Mouse (Mus musculus): Measurements from ENCODE around the gene Lrrc63. TPM values are rescaled to one million over a fixed set of nuclear protein-coding genes. Genes with fewer than 3 reads are reported as not detected.

Gene Lrrc63
- polyA plus RNA-seq, 1 experiment from 2014 or later = not detected

DNA sequence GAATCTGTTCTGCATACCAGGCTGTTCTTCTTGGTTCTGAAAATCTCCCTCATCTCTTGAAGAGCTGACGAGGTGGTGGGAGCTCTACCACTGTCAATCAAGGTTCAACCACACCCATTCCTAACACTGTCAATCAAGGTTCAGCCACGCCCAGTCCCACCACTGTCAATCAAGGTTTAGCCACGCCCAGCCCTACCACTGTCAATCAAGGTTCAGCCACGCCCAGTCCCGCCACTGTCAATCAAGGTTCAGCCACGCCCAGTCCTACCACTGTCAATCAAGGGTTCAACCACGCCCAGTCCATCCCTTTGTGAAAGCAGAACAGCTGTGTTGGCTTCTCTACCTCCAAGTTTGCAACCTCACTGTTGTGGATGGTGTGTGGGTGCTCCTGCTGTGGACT lies 66.2 kb downstream of the Lrrc63 start:
- Histone ChIP-seq H3K4me1 (replicated peaks) (peaks cover 12% of the 10 kb centered on the region), H3K36me3 (no peaks in the 10 kb centered on the region), H3K27ac (no peak overlapping the region), H3K9me3 (replicated peaks) (no peaks in the 10 kb centered on the region), H3K27me3 (no peaks in the 10 kb centered on the region), H3K4me2 (no peak overlapping the region), H3K9ac (no peak overlapping the region), H3K4me3 (replicated peaks) (no peak overlapping the region)
- DNase-seq (no peak), ATAC-seq (ENCODE audit: low read depth) (peak; percentile 47; the same call in 1 of the 2 replicates)
- WGBS (ENCODE audit: insufficient replicate concordance) = 51% methylated on average over 7 of the region's 7 CpGs

DNA sequence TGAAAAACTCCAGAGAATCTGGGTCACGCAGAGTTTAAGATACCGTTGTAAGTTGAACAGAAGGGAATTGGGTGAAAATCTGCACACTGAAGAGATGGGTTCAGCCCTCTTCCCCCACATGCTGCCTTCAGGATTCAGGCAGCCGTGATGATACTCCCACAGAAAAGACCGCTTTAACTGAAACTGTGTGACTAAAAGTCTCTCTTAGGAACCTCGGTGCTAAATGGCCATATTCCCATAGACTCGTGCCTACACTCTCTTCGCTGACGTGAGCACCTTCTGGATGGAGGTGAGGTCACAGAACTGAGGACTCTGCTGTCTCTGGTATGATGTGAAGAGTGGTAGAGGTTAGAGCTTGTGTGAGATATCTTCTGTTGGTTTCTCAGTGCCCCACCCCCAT lies 66.7 kb downstream of the Lrrc63 start:
- ATAC-seq (ENCODE audit: low read depth) (no peak), DNase-seq (no peak)
- Histone ChIP-seq H3K4me2 (no peak overlapping the region), H3K27ac (no peak overlapping the region), H3K4me3 (replicated peaks) (no peak overlapping the region), H3K4me1 (replicated peaks) (peaks cover 6% of the 10 kb centered on the region; the same call in 1 of the 2 replicates), H3K27me3 (no peaks in the 10 kb centered on the region), H3K36me3 (no peaks in the 10 kb centered on the region), H3K9ac (no peak overlapping the region), H3K9me3 (replicated peaks) (no peaks in the 10 kb centered on the region)
- 83% methylated on average over 8 of the region's 8 CpGs for WGBS (ENCODE audit: insufficient replicate concordance)

DNA sequence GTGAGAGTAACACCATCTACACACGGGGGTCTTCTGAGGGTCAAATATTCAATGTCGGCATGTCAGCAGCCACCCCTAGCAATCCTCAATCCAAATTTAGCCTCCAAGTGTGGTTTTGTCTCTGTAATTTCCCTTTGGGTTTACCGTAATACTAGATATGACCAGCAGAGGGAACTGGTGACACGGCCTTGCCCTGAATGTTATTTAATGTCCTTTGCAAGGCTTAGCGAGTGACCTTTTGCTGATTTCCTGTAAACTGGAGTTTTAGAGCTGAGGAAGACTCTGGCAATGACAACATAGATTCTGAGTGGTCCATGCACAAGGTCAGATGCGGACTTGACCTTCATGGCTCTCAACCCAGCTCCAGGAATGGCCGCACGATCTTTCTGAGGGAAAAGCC lies 70.1 kb downstream of the Lrrc63 start:
- no peak overlapping the region for H3K4me2 ChIP-seq
- WGBS (ENCODE audit: insufficient replicate concordance) = 24% methylated on average over 8 of the region's 8 CpGs
- peaks cover 15% of the 10 kb centered on the region for H3K4me1 ChIP-seq (replicated peaks)
- H3K9me3 ChIP-seq (replicated peaks) = no peaks in the 10 kb centered on the region
- H3K27me3 ChIP-seq = no peaks in the 10 kb centered on the region
- DNase-seq = no peak
- no peaks in the 10 kb centered on the region for H3K36me3 ChIP-seq
- no peak overlapping the region for H3K27ac ChIP-seq
- H3K4me3 ChIP-seq (replicated peaks) = no peak overlapping the region
- H3K9ac ChIP-seq = no peak overlapping the region
- no peak for ATAC-seq (ENCODE audit: low read depth)

DNA sequence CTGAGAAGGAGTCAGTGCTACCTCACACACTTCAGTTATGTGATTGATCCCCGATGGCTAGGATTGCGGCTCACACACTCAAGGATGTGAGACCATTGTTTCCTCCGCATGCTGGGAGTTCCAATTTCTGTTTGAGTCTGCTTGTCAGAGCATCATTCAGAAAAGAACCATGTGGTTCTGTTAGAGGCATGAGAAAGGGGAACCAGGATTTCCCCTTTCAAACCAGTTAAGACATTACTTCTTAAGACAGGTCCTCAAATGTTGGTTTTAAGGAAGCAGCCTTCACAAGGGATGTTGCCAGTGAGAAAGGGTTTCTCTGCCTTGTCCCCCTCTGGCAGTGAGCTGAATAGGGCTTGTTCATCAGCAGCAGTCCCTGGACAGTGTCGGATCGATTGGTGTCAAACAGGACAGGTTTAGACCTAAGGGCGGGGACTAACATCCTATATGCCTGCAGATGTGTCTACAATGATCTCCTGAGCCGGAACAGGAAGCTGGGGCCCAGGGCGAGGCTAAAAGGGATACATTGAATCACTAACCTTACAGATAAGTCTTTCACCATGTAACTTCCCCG lies 73.7 kb downstream of the Lrrc63 start:
- peak overlapping the region; percentile 13; the same call in 1 of the 2 replicates for H3K4me2 ChIP-seq
- no peak for ATAC-seq (ENCODE audit: low read depth)

DNA sequence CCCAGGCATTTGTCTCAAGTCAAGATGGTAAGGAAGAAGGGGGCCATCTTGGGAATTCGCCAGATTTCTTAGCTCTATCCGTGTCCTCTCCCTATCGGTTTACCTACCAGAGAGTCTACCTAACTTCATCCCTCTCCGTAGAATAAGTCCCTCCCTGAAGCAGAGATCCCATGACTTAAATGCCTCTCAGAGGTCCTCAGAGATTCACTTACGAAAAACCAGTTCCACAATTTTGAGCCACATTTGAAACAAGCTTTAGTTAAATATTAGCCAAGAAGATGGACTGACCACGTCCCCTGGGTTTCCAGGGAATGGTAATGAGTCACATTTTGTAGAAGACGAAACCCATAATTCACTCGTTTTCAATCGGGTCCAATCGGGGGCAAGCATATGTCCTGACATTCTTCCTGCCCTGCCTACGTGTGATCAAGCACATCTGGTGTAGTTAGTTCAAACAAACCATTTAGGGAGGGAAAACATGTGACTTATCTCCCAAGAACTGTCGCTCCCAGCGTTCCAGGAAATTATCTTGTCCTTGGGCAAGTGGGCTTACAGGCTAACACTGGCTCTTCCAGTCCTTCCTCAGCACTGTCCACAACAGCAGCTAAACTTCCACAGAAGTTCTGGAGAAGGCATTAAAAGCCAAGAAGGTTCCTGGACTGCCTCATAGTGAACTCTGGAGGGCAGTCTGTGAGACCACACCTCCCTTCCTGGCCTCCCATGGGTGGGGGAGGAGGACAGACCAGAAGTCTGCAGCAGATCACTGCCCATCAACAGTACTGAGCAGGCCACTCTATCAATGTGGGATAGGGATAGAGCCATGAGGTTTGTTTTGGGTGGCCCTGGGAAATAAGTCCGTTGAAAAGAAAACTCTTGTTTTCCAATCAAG lies 76.0 kb downstream of the Lrrc63 start:
- 0 out of 2 replicates have a peak, but pooled peaks have one; percentile 51 for ATAC-seq (ENCODE audit: low read depth)
- H3K9ac ChIP-seq = no peak overlapping the region
- H3K4me1 ChIP-seq (replicated peaks) = peaks cover 24% of the 10 kb centered on the region
- H3K36me3 ChIP-seq = no peaks in the 10 kb centered on the region
- WGBS (ENCODE audit: insufficient replicate concordance) = 55% methylated on average over 14 of the region's 14 CpGs
- H3K27me3 ChIP-seq = no peaks in the 10 kb centered on the region
- H3K4me3 ChIP-seq (replicated peaks) = no peak overlapping the region
- DNase-seq = no peak
- no peak overlapping the region for H3K4me2 ChIP-seq
- no peaks in the 10 kb centered on the region for H3K9me3 ChIP-seq (replicated peaks)
- no peak overlapping the region for H3K27ac ChIP-seq

More for the DNA sequence above, 73.7 kb downstream of the Lrrc63 start:
- 23% methylated on average over 9 of the region's 9 CpGs for WGBS (ENCODE audit: insufficient replicate concordance)
- H3K9ac ChIP-seq = 0 out of 2 replicates have a peak overlapping the region, but pooled peaks have one; percentile 5
- no peak overlapping the region for H3K4me3 ChIP-seq (replicated peaks)
- DNase-seq = no peak
- no peak overlapping the region for H3K27ac ChIP-seq
- no peaks in the 10 kb centered on the region for H3K27me3 ChIP-seq
- H3K4me1 ChIP-seq (replicated peaks) = peaks cover 24% of the 10 kb centered on the region
- no peaks in the 10 kb centered on the region for H3K36me3 ChIP-seq
- no peaks in the 10 kb centered on the region for H3K9me3 ChIP-seq (replicated peaks)

DNA sequence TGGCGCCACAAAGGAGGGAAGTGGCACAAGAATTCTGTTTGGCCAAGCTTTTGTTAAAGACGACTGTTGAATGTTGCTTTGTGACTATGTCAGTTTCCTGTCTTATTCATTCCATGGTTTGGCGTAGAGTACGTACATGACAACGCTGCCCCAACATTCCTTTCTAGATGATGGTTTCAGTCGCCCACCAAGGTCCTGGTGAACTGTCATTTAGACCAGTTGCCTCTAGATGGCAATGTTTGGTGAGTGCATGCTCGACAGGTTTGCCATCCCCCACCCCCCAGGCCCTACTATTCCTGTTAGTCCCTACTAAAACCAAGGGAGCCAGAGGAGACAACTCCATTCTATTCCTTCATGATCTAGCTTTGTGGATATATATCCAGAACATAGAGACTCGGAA lies 78.2 kb downstream of the Lrrc63 start:
- no peak for ATAC-seq (ENCODE audit: low read depth)
- 41% methylated on average over 8 of the region's 8 CpGs for WGBS (ENCODE audit: insufficient replicate concordance)

DNA sequence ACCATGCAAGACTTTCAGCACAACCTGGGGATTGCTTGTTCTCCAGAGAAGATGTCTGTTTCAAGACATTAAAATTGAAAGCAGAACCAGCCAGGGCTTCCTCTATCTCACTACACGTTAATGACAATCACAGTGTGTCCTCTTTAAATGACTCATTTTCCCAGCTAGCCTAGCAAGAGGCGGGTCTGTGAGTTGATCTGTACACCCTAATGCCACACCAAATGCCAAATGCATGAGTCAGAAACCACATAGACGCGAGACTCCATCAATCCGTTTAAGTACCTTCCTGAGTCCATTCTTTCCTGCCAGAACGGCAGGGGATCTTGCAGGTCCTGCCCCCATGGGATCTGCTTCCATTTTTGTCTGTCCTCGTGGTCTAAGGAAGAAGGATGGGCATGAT lies 85.5 kb downstream of the Lrrc63 start:
- Histone ChIP-seq H3K36me3 (no peaks in the 10 kb centered on the region), H3K4me3 (replicated peaks) (no peak overlapping the region), H3K4me1 (replicated peaks) (no peaks in the 10 kb centered on the region), H3K27ac (no peak overlapping the region), H3K27me3 (no peaks in the 10 kb centered on the region), H3K9ac (no peak overlapping the region), H3K9me3 (replicated peaks) (no peaks in the 10 kb centered on the region), H3K4me2 (no peak overlapping the region)
- DNase-seq = no peak
- ATAC-seq (ENCODE audit: low read depth) = no peak
- 30% methylated on average over 7 of the region's 7 CpGs for WGBS (ENCODE audit: insufficient replicate concordance)

More for the DNA sequence above, 78.2 kb downstream of the Lrrc63 start:
- peaks cover 24% of the 10 kb centered on the region for H3K4me1 ChIP-seq (replicated peaks)
- H3K9ac ChIP-seq = no peak overlapping the region
- no peaks in the 10 kb centered on the region for H3K27me3 ChIP-seq
- no peak overlapping the region for H3K4me2 ChIP-seq
- H3K4me3 ChIP-seq (replicated peaks) = no peak overlapping the region
- no peak overlapping the region for H3K27ac ChIP-seq
- no peaks in the 10 kb centered on the region for H3K9me3 ChIP-seq (replicated peaks)
- H3K36me3 ChIP-seq = no peaks in the 10 kb centered on the region
- DNase-seq = no peak

DNA sequence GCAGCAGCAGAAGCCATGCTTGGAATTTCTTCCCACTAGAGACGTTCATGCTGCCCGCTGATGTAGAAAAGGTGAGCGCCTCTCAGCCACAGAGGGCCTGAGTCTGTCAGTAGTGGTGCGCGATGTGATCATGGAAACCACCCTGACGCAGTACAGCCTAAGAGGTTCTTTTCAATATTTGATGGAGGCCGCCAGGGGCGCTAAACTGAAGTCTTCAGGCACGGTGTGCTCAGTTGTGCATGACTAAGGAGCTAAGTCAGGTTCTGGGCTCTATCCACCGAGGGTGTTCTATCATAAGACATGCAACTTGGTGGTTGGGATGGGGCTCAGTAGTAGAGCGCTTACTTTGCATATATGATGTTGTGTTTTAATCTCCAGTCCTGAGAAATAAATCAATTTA lies 95.2 kb downstream of the Lrrc63 start:
- WGBS (ENCODE audit: insufficient replicate concordance) = 73% methylated on average over 11 of the region's 11 CpGs
- no peak overlapping the region for H3K27ac ChIP-seq
- H3K27me3 ChIP-seq = no peaks in the 10 kb centered on the region
- H3K4me3 ChIP-seq (replicated peaks) = no peak overlapping the region
- no peaks in the 10 kb centered on the region for H3K36me3 ChIP-seq
- H3K4me1 ChIP-seq (replicated peaks) = peaks cover 19% of the 10 kb centered on the region; the same call in 1 of the 2 replicates
- ATAC-seq (ENCODE audit: low read depth) (no peak), DNase-seq (no peak)
- H3K9me3 ChIP-seq (replicated peaks) = no peaks in the 10 kb centered on the region
- H3K9ac ChIP-seq = no peak overlapping the region
- no peak overlapping the region for H3K4me2 ChIP-seq

Other genes with a start within 250 kb of the Lrrc63 start
- 4.3 and 5.3 TPM in 2 replicates for gene Lrch1, start 183.0 kb downstream of the Lrrc63 start, polyA plus RNA-seq (2015; fragmentation: Nextera tagmentation; extraction: Ambion mirVana)
- gene Rubcnl, start 114.9 kb downstream of the Lrrc63 start, polyA plus RNA-seq (2015; fragmentation: Nextera tagmentation; extraction: Ambion mirVana) = 0.20 and 0.24 TPM in 2 replicates
- 29.3 and 37.6 TPM in 2 replicates for gene Lcp1, start 220 bp upstream of the Lrrc63 start, polyA plus RNA-seq (2015; fragmentation: Nextera tagmentation; extraction: Ambion mirVana)
- 68.2 and 89.7 TPM in 2 replicates for gene Cpb2, start 111.4 kb upstream of the Lrrc63 start, polyA plus RNA-seq (2015; fragmentation: Nextera tagmentation; extraction: Ambion mirVana)
- gene Zc3h13, start 153.5 kb upstream of the Lrrc63 start, polyA plus RNA-seq (2015; fragmentation: Nextera tagmentation; extraction: Ambion mirVana) = 14.6 and 15.5 TPM in 2 replicates